Mouse (Mus musculus) lung, adult 2 months (tissue): Measurements from ENCODE around the gene Gm11037.
A peak's percentile ranks its signal among the peaks of the same experiment; 100 is the strongest.

Experiments used
- CTCF ChIP-seq: fragments of 200-500 bp; IDR thresholded peaks from 2 replicates; pipeline ENCODE4 v1.5.1; 2011; ENCODE audit warnings: mild to moderate bottlenecking, low read length, control low read depth; ENCODE audit not compliant: insufficient read depth
- POLR2A ChIP-seq: fragments of 200-500 bp; IDR thresholded peaks from 2 replicates; pipeline ENCODE4 v1.6.1; 2011; ENCODE audit warnings: low read depth, mild to moderate bottlenecking, control low read depth, low read length, borderline replicate concordance; ENCODE audit errors: extremely low read depth

DNA sequence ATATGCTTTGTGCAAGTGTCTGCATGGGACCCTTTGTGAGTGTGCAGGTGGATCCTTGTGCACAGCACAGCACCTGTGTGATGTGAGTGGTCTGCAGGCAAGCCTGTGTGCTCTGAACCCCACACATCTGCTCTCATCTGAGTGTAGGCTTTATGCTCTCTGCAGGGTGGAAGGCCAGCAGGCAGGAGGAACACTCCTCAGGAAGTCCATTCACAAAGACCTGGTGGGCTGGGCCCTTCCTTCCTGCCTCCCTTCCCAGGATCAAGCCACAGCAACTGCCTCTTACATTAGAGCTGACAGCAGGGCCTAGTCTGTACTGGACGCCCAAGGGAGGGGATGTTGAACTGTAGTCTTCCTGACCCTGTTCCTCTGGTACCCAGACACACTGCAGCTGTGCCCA, 1.1 kb downstream of the Gm11037 start:
- no peak for TF ChIP-seq CTCF
- TF ChIP-seq POLR2A: peak; percentile 36; the same call in 1 of the 2 replicates
